Mouse (Mus musculus) neural tube, embryonic 13.5 days (tissue): ENCODE measurements at regions not wholly inside any gene's neighbourhood (a gene's known extent, or its start where the extent isn't known, plus 50 kb on each side); places are given as distances from the start of the nearest gene placed in this dataset.

ENCODE experiments used
- ATAC-seq: fragments of 200-750 bp; cut with Nextera tagmentation; 2 replicates; pipeline ENCODE4 v1.8.0; 2017; ENCODE audit warnings: low read depth, mild to moderate bottlenecking, moderate TSS enrichment, moderate library complexity
- H3K27ac ChIP-seq: fragments of 300-500 bp; sonication (generic); replicated peaks from 2 replicates; pipeline ENCODE4 v1.5.1; 2015; ENCODE audit warnings: moderate library complexity, mild to moderate bottlenecking, inconsistent platforms
- H3K27me3 ChIP-seq: fragments of 300-500 bp; sonication (generic); 2 replicates; pipeline ENCODE4 v1.6.1; 2015; ENCODE audit warnings: mild to moderate bottlenecking, inconsistent platforms
- H3K36me3 ChIP-seq: fragments of 300-500 bp; sonication (generic); 2 replicates; pipeline ENCODE4 v1.6.1; 2015; ENCODE audit warnings: mild to moderate bottlenecking, inconsistent platforms
- H3K4me1 ChIP-seq: fragments of 300-500 bp; sonication (generic); replicated peaks from 2 replicates; pipeline ENCODE4 v1.6.1; 2015; ENCODE audit warnings: inconsistent platforms
- H3K4me2 ChIP-seq: fragments of 300-500 bp; sonication (generic); 2 replicates; pipeline ENCODE4 v1.6.1; 2015; ENCODE audit warnings: inconsistent platforms, mild to moderate bottlenecking, moderate library complexity
- H3K4me3 ChIP-seq: fragments of 300-500 bp; sonication (generic); 2 replicates; pipeline ENCODE4 v1.5.1; 2015; ENCODE audit warnings: mild to moderate bottlenecking, inconsistent platforms
- H3K9ac ChIP-seq: fragments of 300-500 bp; sonication (generic); 2 replicates; pipeline ENCODE4 v1.6.1; 2015; ENCODE audit warnings: moderate library complexity, mild to moderate bottlenecking, inconsistent platforms
- H3K9me3 ChIP-seq: fragments of 300-500 bp; sonication (generic); 2 replicates; pipeline ENCODE4 v1.6.1; 2016; ENCODE audit warnings: inconsistent platforms
- WGBS: fragments of 180-500 bp; shearing (Covaris S2); methylation state at CpG from one replicate; pipeline ENCODE4 v1.1.7; 2015; 5-methylcytosine and 5-hydroxymethylcytosine counted together

GRCm38 (mm10) chr3:144104366-144104765, 100.7 kb downstream of the Lmo4 start:
- no peak for ATAC-seq
- 89% methylated on average over 4 of the region's 4 CpGs for WGBS
- Histone ChIP-seq H3K9ac (no peak overlapping the region), H3K4me1 (peaks cover 18% of the 10 kb centered on the region), H3K4me3 (no peak overlapping the region), H3K36me3 (no peaks in the 10 kb centered on the region), H3K4me2 (no peak overlapping the region), H3K27ac (no peak overlapping the region), H3K27me3 (no peaks in the 10 kb centered on the region), H3K9me3 (no peaks in the 10 kb centered on the region)

- Histone ChIP-seq H3K9ac (no peak overlapping the region), H3K4me3 (no peak overlapping the region), H3K4me2 (no peak overlapping the region), H3K27ac (no peak overlapping the region), H3K4me1 (peaks cover 7% of the 10 kb centered on the region; the same call in 1 of the 2 replicates), H3K9me3 (no peaks in the 10 kb centered on the region), H3K36me3 (no peaks in the 10 kb centered on the region), H3K27me3 (no peaks in the 10 kb centered on the region)
- 89% methylated on average over 2 of the region's 2 CpGs for WGBS
- no peak for ATAC-seq
Measured at GRCm38 (mm10) chr3:144099444-144099843, 105.6 kb downstream of the Lmo4 start.

- Histone ChIP-seq H3K27ac (no peak overlapping the region), H3K27me3 (no peaks in the 10 kb centered on the region), H3K4me1 (peaks cover 7% of the 10 kb centered on the region; the same call in 1 of the 2 replicates), H3K36me3 (no peaks in the 10 kb centered on the region), H3K4me2 (no peak overlapping the region), H3K9me3 (no peaks in the 10 kb centered on the region), H3K9ac (no peak overlapping the region), H3K4me3 (no peak overlapping the region)
- WGBS: 55% methylated on average over 8 of the region's 8 CpGs
- ATAC-seq: no peak
Measured at GRCm38 (mm10) chr3:144098762-144099161, 106.3 kb downstream of the Lmo4 start.

- H3K9me3 ChIP-seq: no peaks in the 10 kb centered on the region
- ATAC-seq: no peak
- no peak overlapping the region for H3K4me3 ChIP-seq
- H3K36me3 ChIP-seq: no peaks in the 10 kb centered on the region
- H3K27ac ChIP-seq: no peak overlapping the region
- 95% methylated on average over 1 of the region's 1 CpGs for WGBS
- H3K9ac ChIP-seq: no peak overlapping the region
- no peak overlapping the region for H3K4me2 ChIP-seq
- H3K27me3 ChIP-seq: no peaks in the 10 kb centered on the region
- no peaks in the 10 kb centered on the region for H3K4me1 ChIP-seq
Measured at GRCm38 (mm10) chr3:144091231-144091630, 113.8 kb downstream of the Lmo4 start.

- H3K36me3 ChIP-seq: no peaks in the 10 kb centered on the region
- WGBS: 73% methylated on average over 8 of the region's 8 CpGs
- H3K9ac ChIP-seq: no peak overlapping the region
Measured at GRCm38 (mm10) chr3:144089790-144090256, 115.2 kb downstream of the Lmo4 start.

GRCm38 (mm10) chr3:144088261-144088884, 116.6 kb downstream of the Lmo4 start:
- no peak overlapping the region for H3K27ac ChIP-seq
- H3K27me3 ChIP-seq: no peaks in the 10 kb centered on the region
- H3K4me1 ChIP-seq: no peaks in the 10 kb centered on the region
- WGBS: 72% methylated on average over 18 of the region's 18 CpGs
- H3K9me3 ChIP-seq: no peaks in the 10 kb centered on the region
- ATAC-seq: no peak
- H3K4me2 ChIP-seq: no peak overlapping the region
- no peaks in the 10 kb centered on the region for H3K36me3 ChIP-seq
- H3K9ac ChIP-seq: no peak overlapping the region
- no peak overlapping the region for H3K4me3 ChIP-seq

More at GRCm38 (mm10) chr3:144089790-144090256, 115.2 kb downstream of the Lmo4 start:
- no peaks in the 10 kb centered on the region for H3K27me3 ChIP-seq
- no peaks in the 10 kb centered on the region for H3K9me3 ChIP-seq
- H3K4me2 ChIP-seq: no peak overlapping the region
- H3K4me3 ChIP-seq: no peak overlapping the region
- H3K27ac ChIP-seq: no peak overlapping the region
- H3K4me1 ChIP-seq: no peaks in the 10 kb centered on the region
- ATAC-seq: no peak

- no peak for ATAC-seq
- H3K27ac ChIP-seq: no peak overlapping the region
- no peak overlapping the region for H3K9ac ChIP-seq
- H3K4me2 ChIP-seq: no peak overlapping the region
- H3K27me3 ChIP-seq: no peaks in the 10 kb centered on the region
- no peak overlapping the region for H3K4me3 ChIP-seq
- WGBS: 82% methylated on average over 7 of the region's 7 CpGs
- no peaks in the 10 kb centered on the region for H3K36me3 ChIP-seq
- H3K9me3 ChIP-seq: no peaks in the 10 kb centered on the region
- no peaks in the 10 kb centered on the region for H3K4me1 ChIP-seq
Measured at GRCm38 (mm10) chr3:144087771-144088170, 117.2 kb downstream of the Lmo4 start.

- WGBS: 74% methylated on average over 3 of the region's 3 CpGs
- Histone ChIP-seq H3K4me2 (no peak overlapping the region), H3K9ac (no peak overlapping the region), H3K27me3 (no peaks in the 10 kb centered on the region), H3K4me3 (no peak overlapping the region), H3K4me1 (no peaks in the 10 kb centered on the region), H3K36me3 (no peaks in the 10 kb centered on the region), H3K9me3 (no peaks in the 10 kb centered on the region), H3K27ac (no peak overlapping the region)
- no peak for ATAC-seq
Measured at GRCm38 (mm10) chr3:144086176-144086575, 118.8 kb downstream of the Lmo4 start.

GRCm38 (mm10) chr3:144079960-144080359, 125.1 kb downstream of the Lmo4 start:
- Histone ChIP-seq H3K9ac (no peak overlapping the region), H3K36me3 (no peaks in the 10 kb centered on the region), H3K4me3 (no peak overlapping the region), H3K4me1 (no peaks in the 10 kb centered on the region), H3K27ac (no peak overlapping the region), H3K4me2 (no peak overlapping the region), H3K9me3 (no peaks in the 10 kb centered on the region), H3K27me3 (no peaks in the 10 kb centered on the region)
- ATAC-seq: no peak
- WGBS: 94% methylated on average over 3 of the region's 3 CpGs

GRCm38 (mm10) chr3:144078198-144078935, 126.7 kb downstream of the Lmo4 start:
- Histone ChIP-seq H3K4me2 (no peak overlapping the region), H3K4me1 (no peaks in the 10 kb centered on the region), H3K4me3 (no peak overlapping the region), H3K9me3 (no peaks in the 10 kb centered on the region), H3K9ac (no peak overlapping the region), H3K36me3 (no peaks in the 10 kb centered on the region), H3K27me3 (no peaks in the 10 kb centered on the region), H3K27ac (no peak overlapping the region)
- 81% methylated on average over 13 of the region's 13 CpGs for WGBS
- no peak for ATAC-seq

- ATAC-seq: no peak
- Histone ChIP-seq H3K9ac (no peak overlapping the region), H3K4me2 (no peak overlapping the region), H3K27ac (no peak overlapping the region), H3K36me3 (no peaks in the 10 kb centered on the region), H3K9me3 (no peaks in the 10 kb centered on the region), H3K4me1 (no peaks in the 10 kb centered on the region), H3K27me3 (no peaks in the 10 kb centered on the region), H3K4me3 (no peak overlapping the region)
- 82% methylated on average over 10 of the region's 10 CpGs for WGBS
Measured at GRCm38 (mm10) chr3:144069979-144070540, 135.0 kb downstream of the Lmo4 start.

GRCm38 (mm10) chr3:144067016-144067415, 138.0 kb downstream of the Lmo4 start:
- H3K9ac ChIP-seq: no peak overlapping the region
- 91% methylated on average over 3 of the region's 3 CpGs for WGBS
- no peaks in the 10 kb centered on the region for H3K36me3 ChIP-seq
- no peaks in the 10 kb centered on the region for H3K9me3 ChIP-seq
- H3K4me2 ChIP-seq: no peak overlapping the region
- no peak overlapping the region for H3K4me3 ChIP-seq
- H3K27ac ChIP-seq: no peak overlapping the region
- no peaks in the 10 kb centered on the region for H3K27me3 ChIP-seq
- no peak for ATAC-seq
- H3K4me1 ChIP-seq: no peaks in the 10 kb centered on the region
